18 mouse cellular contexts compared by ENCODE assay signal in genomic region chr8:48268638-48269037, GRCm38 (mm10).
"Had no signal": no experiment of that assay in that cellular context is flagged by ENCODE, and none has a peak within 500 bp of the region (broad histone marks: within the 10 kb centered on the region; RNA-seq: fewer than 3 reads in every experiment).

No protein-coding gene starts in this region.

- H3K27ac ChIP-seq: liver, embryonic 15.5 days; lung, embryonic 15.5 days; macrophage; midbrain, embryonic 13.5 days; midbrain, embryonic 15.5 days; stomach, embryonic 15.5 days; stomach, postnatal 0 days had no signal

- H3K9me3 ChIP-seq: liver, embryonic 15.5 days; lung, embryonic 15.5 days; midbrain, embryonic 13.5 days; midbrain, embryonic 15.5 days; stomach, embryonic 15.5 days had no signal

- ATAC-seq: liver, postnatal 0 days; lung, postnatal 0 days; midbrain, embryonic 13.5 days; midbrain, embryonic 15.5 days had no signal

- H3K4me3 ChIP-seq: liver, embryonic 15.5 days; lung, embryonic 15.5 days; megakaryocyte, embryonic 14.5 days; midbrain, embryonic 13.5 days; midbrain, embryonic 15.5 days; stomach, embryonic 15.5 days had no signal

- H3K36me3 ChIP-seq: lung, embryonic 15.5 days; midbrain, embryonic 15.5 days; stomach, embryonic 15.5 days had no signal

- H3K9ac ChIP-seq: liver, embryonic 15.5 days; liver, postnatal 0 days; lung, embryonic 15.5 days; midbrain, embryonic 13.5 days; midbrain, embryonic 15.5 days; stomach, embryonic 15.5 days had no signal

- H3K4me1 ChIP-seq: liver, embryonic 15.5 days; lung, embryonic 15.5 days; megakaryocyte, embryonic 14.5 days; midbrain, embryonic 15.5 days; stomach, embryonic 15.5 days had no signal

- H3K4me2 ChIP-seq: liver, embryonic 15.5 days; lung, embryonic 15.5 days; midbrain, embryonic 11.5 days; midbrain, embryonic 13.5 days; midbrain, embryonic 15.5 days; stomach, embryonic 15.5 days had no signal

- DNase-seq: liver, postnatal 0 days; lung, adult 2 months; lung, postnatal 14 days; lung, postnatal 36 days; right cerebral cortex, postnatal 14 days; thymus, adult 2 months; thymus, postnatal 25 days; thymus, postnatal 4 days had no signal

- H3K27me3 ChIP-seq: liver, embryonic 15.5 days; lung, embryonic 15.5 days; megakaryocyte, embryonic 14.5 days; midbrain, embryonic 13.5 days; midbrain, embryonic 15.5 days; stomach, embryonic 15.5 days had no signal
